Mouse (Mus musculus): ENCODE data around the gene Hist2h2aa1.
"Not testable (repeated sequence)": the region's sequence is repeated elsewhere in the genome, so short reads cannot be mapped to it uniquely, and the experiment has no call there.

Gene Hist2h2aa1

GRCm38 (mm10) chr3:96277800-96278624 lies 32.7 kb downstream of the Hist2h2aa1 start:
- peak; percentile 94 for DNase-seq (ENCODE audit: low spot score)

- DNase-seq (ENCODE audit: low spot score), result no peak
These were observed 35.4 kb downstream of the Hist2h2aa1 start for GRCm38 (mm10) chr3:96280660-96281059.

- no peak for DNase-seq (ENCODE audit: low spot score)
These were observed 39.2 kb downstream of the Hist2h2aa1 start for GRCm38 (mm10) chr3:96284457-96284856.

- DNase-seq (ENCODE audit: low spot score), result not testable (repeated sequence)
These were observed 42.0 kb downstream of the Hist2h2aa1 start for GRCm38 (mm10) chr3:96287334-96287733.

GRCm38 (mm10) chr3:96289201-96289600 lies 43.9 kb downstream of the Hist2h2aa1 start:
- DNase-seq (ENCODE audit: low spot score), result no peak

GRCm38 (mm10) chr3:96290727-96291126 lies 45.4 kb downstream of the Hist2h2aa1 start:
- not testable (repeated sequence) for DNase-seq (ENCODE audit: low spot score)

- no peak for DNase-seq (ENCODE audit: low spot score)
These were observed 47.3 kb downstream of the Hist2h2aa1 start for GRCm38 (mm10) chr3:96292641-96293040.

- DNase-seq (ENCODE audit: low spot score), result no peak
These were observed 48.1 kb downstream of the Hist2h2aa1 start for GRCm38 (mm10) chr3:96293368-96293767.

- DNase-seq (ENCODE audit: low spot score), result no peak
These were observed 48.5 kb downstream of the Hist2h2aa1 start, which contains the start of gene Fcgr1 for GRCm38 (mm10) chr3:96293787-96294186. Fcgr1 (minus strand) TSS chr3:96293969.
